Mouse (Mus musculus) neural tube, embryonic 10.5 days (tissue): ENCODE measurements around the gene Abhd14a.

Source experiments
- DNase-seq: peaks from one replicate; pipeline ENCODE4 v3.0.0-alpha.2; 2017; ENCODE audit warnings: low spot score; ENCODE audit errors: extremely low spot score

The Abhd14a gene

DNA sequence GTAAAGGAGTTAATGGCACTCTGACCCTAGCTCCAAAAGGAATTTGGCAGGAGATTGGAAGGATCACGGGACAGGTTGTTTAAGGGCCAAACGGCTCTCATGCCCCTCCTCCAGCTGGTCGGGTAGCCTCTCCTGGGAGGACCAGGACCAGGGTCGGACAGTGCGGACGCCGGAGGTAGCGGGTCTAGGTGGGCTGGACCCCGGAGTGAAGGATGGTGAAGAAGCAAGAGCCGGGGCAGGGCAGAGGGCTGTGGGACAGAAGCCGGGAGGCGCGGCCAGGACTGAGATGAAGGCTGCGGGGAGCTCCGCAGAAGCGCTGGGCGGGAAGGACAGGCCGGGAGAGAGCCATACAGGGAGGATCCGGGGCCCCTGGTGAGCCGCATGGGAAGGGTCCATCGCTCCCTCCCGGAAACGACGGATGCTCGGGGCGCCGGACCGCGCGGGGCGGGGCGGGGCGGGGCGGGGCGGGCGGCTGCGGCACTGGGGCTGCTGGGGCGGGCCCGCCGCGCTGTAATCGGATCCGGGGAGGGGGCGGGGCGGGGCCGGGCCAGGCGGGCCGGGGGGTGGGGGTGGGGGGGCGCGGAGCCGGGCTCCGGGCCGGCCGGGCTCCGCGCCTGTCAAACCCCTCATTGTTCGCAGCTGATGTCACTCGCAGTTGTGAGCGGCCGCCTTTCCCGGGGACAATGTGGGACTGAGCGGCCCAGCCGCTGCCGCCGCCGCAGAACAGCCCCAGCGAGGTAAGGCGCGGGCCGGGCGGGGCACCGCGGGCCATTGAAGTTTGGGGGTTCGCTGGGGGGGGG, 6.0 kb upstream of the Abhd14a start, which contains the start of gene Pcbp4:
Gene Pcbp4 (plus strand): TSS at position 21 of the 800 bp plus-strand sequence.
- DNase-seq: peak; percentile 89

DNA sequence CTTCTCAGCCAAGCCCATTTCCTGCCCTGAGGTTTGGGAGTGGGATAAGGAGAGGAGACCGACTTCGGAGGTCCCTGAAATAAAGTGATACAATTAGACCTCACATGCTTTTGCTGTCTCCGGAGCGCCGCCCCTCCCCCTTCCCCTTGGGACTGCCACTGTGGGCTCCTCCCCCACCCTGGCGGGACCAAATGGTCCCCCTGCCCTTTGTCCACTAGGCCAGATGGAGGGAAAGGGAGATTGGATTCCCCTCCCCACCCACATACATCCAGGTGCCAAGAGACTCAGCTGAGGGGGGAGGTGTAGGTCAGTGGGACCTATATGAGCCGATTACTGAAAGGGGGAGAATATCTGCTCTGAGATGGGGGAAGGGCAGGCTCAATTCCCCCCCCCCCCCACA, 5.3 kb upstream of the Abhd14a start:
- DNase-seq: peak; percentile 77

DNA sequence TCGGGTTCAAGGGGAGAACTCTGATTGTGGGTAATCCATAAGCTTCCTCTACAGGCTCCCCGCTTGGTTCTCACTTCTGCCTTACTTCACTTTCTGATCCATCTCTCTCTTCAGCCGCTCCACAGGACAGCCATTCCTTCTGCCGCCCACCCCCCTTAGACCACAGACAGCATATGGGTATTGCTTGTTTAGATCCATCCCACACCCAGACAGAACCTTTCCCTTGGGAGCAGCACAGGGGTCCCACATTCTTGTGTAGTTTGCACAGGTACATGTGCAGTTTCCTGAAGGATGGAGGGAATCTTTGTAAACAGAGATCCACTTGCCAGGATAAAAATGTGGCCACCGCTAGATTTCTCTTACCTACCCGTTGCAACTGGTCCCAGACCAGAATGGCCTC, 4.9 kb upstream of the Abhd14a start:
- no peak for DNase-seq

- DNase-seq: no peak
These were observed 4.4 kb upstream of the Abhd14a start for GRCm38 (mm10) chr9:106451899-106452298.

DNA sequence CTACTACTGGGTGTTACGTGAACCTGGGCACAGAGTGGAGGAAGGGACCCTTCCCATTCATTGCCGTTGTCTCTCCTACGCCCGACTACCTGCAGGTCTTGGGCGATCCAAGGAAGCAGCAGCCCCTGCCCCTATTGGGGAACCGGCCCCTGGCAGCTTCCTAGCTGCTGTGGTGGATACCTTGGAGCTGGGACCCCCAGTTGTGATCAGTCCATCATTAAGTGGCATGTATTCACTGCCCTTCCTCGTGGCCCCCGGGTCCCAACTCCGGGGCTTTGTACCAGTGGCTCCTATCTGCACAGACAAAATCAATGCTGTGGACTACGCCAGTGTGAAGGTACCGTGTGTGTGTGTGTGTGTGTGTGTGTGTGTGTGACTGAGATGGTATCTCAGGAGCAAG, 3.8 kb upstream of the Abhd14a start:
- no peak for DNase-seq

DNA sequence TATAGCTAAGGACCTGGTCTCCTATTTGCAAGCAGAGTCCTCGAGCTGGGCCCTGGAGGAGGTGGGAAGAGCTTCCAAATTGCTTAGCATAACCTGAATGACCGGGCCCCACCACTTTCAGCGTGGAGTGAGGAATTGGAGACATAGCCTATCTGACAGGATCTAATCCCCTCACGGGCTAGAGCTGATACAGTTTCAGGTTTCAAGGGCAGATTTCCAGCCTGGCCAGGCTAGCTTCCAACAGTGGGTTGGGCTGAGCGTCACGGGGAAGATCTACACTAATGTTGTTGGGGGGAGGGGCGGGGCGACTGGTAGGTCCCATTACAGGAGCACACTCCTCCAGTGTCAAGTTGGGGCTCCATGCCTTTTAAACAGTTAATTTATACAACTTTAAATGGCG, 3.2 kb upstream of the Abhd14a start:
- no peak for DNase-seq

DNA sequence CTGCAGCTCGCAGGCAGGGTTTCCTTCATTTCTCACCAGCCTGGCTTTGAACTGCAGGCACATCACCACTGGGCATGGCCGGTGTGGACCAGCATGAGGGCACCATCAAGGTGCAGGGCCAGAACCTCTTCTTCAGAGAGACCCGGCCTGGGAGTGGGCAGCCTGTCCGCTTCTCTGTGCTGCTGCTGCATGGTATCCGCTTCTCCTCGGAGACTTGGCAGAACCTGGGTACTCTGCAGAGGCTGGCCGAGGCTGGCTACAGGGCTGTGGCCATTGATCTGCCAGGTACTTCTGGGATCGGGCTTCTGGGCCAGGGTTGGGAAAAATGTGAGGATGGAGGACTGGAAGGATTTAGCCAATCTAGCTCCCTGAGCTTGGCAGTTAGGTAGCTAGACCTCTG, 2.5 kb upstream of the Abhd14a start:
- no peak for DNase-seq

- peak; percentile 59 for DNase-seq
These were observed 1.1 kb upstream of the Abhd14a start for GRCm38 (mm10) chr9:106448498-106449031.

- DNase-seq: no peak
These were observed 473 bp upstream of the Abhd14a start for GRCm38 (mm10) chr9:106447951-106448350.

DNA sequence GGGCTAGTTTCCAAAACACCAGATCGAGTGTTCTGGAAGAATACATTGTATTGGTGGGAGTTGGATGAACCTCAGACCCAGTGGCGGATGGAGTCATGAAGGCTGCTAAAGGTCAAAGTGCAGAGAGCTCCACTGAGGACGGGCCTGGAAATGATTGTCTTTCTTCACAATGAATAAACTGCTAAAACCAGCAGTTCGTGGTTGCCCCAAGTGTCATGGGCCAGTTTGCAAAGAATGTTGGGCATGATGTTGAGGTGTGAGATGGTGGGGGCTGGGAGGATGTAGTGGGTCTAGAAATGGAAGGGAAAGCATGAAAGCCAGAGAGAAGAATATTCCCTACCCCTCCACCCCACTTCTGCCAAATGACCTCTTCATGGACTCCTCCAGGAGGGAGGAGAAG, 2.6 kb downstream of the Abhd14a start:
- DNase-seq: no peak

GRCm38 (mm10) chr9:106442680-106443079, 4.8 kb downstream of the Abhd14a start:
- DNase-seq: no peak

DNA sequence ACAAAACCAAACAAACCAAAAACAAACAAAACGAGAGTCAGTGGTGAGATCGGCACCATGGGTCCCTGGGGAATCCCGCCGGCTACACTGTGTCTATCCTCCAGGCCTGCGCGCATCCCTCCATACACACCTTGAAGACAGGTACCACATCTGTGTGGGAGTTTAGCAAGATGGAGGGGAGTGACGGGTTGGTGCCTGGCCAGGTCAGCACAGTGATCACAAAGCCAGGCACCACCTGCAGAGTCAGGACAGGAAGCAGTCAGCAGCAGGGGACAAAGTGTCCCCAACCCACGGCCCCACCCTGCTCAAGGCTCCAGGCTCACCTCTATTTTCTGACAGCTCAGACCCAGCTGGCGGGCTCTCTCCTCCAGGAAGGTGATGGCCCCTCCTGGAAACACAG, 10.9 kb downstream of the Abhd14a start:
- DNase-seq: no peak

DNA sequence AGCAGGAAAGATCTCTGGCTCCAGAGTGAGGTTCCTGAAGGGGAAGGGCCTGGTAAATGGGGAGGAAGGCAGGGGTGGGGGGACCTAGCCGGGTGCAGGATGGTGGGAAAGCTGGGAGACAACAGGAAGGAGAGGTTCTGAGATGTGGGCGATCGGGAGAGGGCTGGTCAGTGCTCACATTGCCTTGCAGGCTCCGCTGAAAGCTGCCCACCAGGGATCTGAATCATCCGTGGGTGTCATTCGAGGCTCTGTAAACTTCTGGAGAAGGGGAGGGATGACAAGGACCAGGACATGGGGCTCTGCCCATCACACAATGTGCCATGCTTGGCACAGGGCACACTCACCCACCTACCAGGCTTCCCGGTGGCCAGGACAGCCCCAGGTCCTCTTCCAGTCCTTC, 14.1 kb downstream of the Abhd14a start:
- DNase-seq: no peak

DNA sequence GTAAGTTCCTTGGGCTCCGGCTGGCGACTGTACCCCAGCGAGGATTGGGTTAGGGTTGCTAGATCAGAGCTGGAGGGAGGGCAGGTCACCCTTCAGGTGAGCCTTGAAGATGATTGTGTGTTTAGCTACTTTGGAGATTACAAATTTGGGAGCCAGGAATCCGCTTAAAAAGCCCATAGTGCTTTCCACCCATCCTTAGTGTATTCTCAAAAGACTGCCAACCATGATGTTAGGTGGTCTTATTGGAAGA, 17.5 kb downstream of the Abhd14a start:
- DNase-seq: no peak

DNA sequence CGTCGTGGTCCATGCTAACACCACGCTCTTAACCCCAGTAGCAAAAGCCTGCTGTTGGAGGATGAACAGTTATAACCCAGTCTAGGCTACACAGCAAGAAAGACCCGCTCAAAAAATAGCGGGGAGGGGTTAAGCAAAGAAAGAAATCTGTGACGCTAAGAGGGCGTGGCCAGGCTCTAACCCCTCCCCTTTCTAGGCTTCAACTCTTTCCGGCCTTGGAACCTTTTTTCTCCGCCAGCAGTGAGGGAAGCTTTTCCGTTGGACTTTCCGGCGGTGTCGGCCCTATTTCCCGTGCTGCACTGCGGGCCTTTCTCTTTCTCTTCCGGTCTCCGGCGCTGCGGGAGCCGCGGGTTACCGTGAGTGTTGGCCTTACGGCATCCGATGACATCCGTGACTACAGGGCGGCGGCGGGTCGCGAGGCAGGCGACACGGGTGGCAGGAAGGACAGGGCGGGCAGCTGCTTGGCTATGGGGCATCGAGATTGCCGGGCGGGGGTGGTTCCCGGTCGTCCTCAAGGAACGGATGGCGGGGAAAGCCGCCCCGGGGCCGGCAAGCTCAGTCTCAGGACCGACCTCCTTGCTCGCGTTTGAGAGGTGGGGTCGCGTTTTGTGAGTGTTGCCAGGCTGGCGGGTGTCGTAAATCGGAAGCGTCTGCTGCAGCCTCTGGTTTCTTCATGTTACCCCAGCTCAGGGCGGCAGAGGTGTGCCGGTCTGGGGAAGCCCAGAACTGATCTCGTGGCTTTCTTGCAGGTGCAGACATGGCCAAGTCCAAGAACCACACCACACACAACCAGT, 18.1 kb downstream of the Abhd14a start, which contains the start of gene Rpl29:
Gene Rpl29 (plus strand): TSS at position 234 of the 794 bp plus-strand sequence.
- peak; percentile 91 for DNase-seq

- no peak for DNase-seq
These were observed 18.7 kb downstream of the Abhd14a start for GRCm38 (mm10) chr9:106428719-106429220.

DNA sequence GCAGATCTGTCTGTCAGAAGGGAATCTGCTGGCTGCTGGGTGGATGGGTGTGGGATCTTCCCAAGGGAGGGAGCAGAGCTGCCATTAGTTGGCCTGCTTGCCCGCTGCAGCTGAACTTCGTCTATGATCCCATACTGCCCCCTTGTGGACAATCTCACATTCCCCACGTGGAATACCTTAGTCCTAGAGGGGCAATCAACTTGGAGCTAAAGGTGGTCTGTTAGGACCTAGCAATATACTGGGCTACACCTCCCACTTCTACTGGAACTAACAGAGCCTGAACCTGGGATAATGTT, 25.7 kb downstream of the Abhd14a start:
- peak; percentile 92 for DNase-seq

DNA sequence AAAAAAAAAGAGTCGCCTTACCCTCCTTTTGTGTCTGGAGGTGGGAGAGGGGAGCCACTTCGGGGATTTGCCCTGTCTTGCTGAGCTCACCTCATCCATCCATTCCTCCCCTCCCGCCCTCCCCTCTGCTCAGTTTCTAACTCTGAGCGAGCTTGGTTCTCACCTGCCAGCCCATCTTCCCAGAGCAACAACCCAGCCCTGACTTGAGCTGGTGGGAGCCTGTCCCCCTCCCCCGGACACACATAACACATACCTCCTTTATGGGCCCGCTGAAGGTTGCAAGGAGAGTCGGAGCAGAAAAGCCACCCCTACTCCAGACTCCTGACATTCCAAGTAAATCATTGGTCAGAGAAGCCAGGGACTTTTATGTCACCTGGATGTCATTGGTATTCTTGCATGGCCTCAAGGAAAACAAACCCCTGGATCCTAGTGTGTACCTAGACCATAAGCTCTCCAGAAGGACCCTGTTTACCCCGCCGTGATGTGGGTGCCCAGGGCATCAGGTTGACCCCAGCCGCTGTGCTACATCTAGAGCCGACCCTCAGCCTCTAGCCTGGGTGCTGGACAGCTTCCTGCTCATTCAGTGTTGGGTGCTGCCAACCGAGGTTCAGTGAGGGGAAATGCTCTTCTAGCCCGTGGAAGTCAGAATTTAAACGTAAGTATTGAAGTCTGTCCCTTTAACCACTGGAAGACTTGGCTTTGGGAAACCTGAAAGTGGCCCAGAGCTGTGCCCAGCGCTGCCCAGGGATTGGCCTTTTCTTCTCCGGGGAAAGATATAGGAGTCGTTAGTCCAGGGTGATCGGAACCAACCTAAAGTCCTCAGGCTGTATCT, 26.2 kb downstream of the Abhd14a start:
- no peak for DNase-seq

GRCm38 (mm10) chr9:106420608-106421007, 26.9 kb downstream of the Abhd14a start:
- DNase-seq: peak; percentile 62

GRCm38 (mm10) chr9:106417841-106418625, 29.4 kb downstream of the Abhd14a start:
- peak; percentile 71 for DNase-seq

DNA sequence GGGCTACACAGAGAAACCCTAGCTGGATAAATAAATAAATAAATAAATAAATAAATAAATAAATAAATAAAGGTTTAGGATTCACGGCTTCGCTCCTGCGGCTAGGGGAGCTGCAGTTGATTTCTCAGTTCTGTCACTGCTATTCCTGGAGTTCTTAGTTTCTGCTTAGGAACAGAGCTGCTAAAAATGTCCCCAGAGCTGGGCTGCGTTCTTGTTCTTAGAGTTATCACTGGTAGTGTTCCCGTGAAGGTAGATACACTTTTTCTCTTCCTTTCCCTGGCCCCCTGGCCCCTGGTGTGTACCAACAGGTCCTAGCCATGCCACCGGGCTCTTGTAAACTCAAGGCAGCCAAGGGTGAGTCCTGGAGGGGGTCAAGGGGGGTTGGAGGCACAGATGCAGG, 30.7 kb downstream of the Abhd14a start:
- no peak for DNase-seq
